Mouse (Mus musculus) lung, postnatal 36 days (tissue): ENCODE results near the gene Taz.

Experiments used
- DNase-seq: peaks from one replicate; pipeline ENCODE4 v3.0.0; 2022; ENCODE audit warnings: mixed read lengths

Taz gene

GRCm38 (mm10) chrX:74281041-74281731 lies 526 bp upstream of the Taz start:
- no peak for DNase-seq

- DNase-seq = peak; percentile 94
These were observed 831 bp downstream of the Taz start for GRCm38 (mm10) chrX:74282395-74283091.

- DNase-seq = no peak
These were observed 1.4 kb downstream of the Taz start for GRCm38 (mm10) chrX:74283092-74283437.

- DNase-seq = no peak
These were observed 11.7 kb downstream of the Taz start for GRCm38 (mm10) chrX:74293431-74293830.

- DNase-seq = peak; percentile 97
These were observed 15.1 kb downstream of the Taz start, which contains the start of gene Atp6ap1 for GRCm38 (mm10) chrX:74296538-74297448. Gene Atp6ap1 (plus strand): TSS chrX:74297097.

GRCm38 (mm10) chrX:74298348-74298747 lies 16.6 kb downstream of the Taz start:
- no peak for DNase-seq

GRCm38 (mm10) chrX:74299721-74300120 lies 18.0 kb downstream of the Taz start:
- peak; percentile 19 for DNase-seq

GRCm38 (mm10) chrX:74304867-74305700 lies 23.4 kb downstream of the Taz start, which contains the start of gene Gdi1:
Gene Gdi1 (plus strand): TSS chrX:74304998.
- DNase-seq = peak; percentile 74

- DNase-seq = peak; percentile 93
These were observed 31.1 kb downstream of the Taz start, which contains the start of gene Fam50a for GRCm38 (mm10) chrX:74312540-74313464. Gene Fam50a (plus strand): TSS chrX:74313033.

- DNase-seq = peak; percentile 78
These were observed 47.0 kb downstream of the Taz start, which contains the start of gene Plxna3 for GRCm38 (mm10) chrX:74328725-74329161. Gene Plxna3 (plus strand): TSS chrX:74329066.

GRCm38 (mm10) chrX:74329215-74329671 lies 47.5 kb downstream of the Taz start:
- no peak for DNase-seq

- no peak for DNase-seq
These were observed 48.6 kb downstream of the Taz start for GRCm38 (mm10) chrX:74330166-74330930.
